Mouse (Mus musculus) liver, embryonic 13.5 days (tissue): ENCODE measurements around the gene Lyrm7. TPM values are rescaled to one million over a fixed set of nuclear protein-coding genes. Genes with fewer than 3 reads are reported as not detected.

Experiments
- ATAC-seq: fragments of 200-750 bp; cut with Nextera tagmentation; 2 replicates; pipeline ENCODE4 v1.8.0; 2017; ENCODE audit warnings: low read depth, mild to moderate bottlenecking, moderate number of reproducible peaks, moderate library complexity
- DNase-seq: peaks from one replicate; pipeline ENCODE4 v3.0.0; 2022
- H3K27ac ChIP-seq: fragments of 300-500 bp; sonication (generic); 2 replicates; pipeline ENCODE4 v1.5.1; 2015; ENCODE audit warnings: moderate library complexity, mild to moderate bottlenecking, inconsistent platforms
- H3K27me3 ChIP-seq: fragments of 300-500 bp; sonication (generic); 2 replicates; pipeline ENCODE4 v1.6.1; 2015; ENCODE audit warnings: mild to moderate bottlenecking, inconsistent platforms
- H3K36me3 ChIP-seq: fragments of 300-500 bp; sonication (generic); 2 replicates; pipeline ENCODE4 v1.6.1; 2015; ENCODE audit warnings: mild to moderate bottlenecking, inconsistent platforms
- H3K4me1 ChIP-seq: fragments of 300-500 bp; sonication (generic); replicated peaks from 2 replicates; pipeline ENCODE4 v1.6.1; 2015; ENCODE audit warnings: inconsistent platforms
- H3K4me2 ChIP-seq: fragments of 300-500 bp; sonication (generic); 2 replicates; pipeline ENCODE4 v1.6.1; 2015; ENCODE audit warnings: inconsistent platforms, mild to moderate bottlenecking, moderate library complexity
- H3K4me3 ChIP-seq: fragments of 300-500 bp; sonication (generic); replicated peaks from 2 replicates; pipeline ENCODE4 v1.5.1; 2015; ENCODE audit warnings: mild to moderate bottlenecking, inconsistent platforms
- H3K9ac ChIP-seq: fragments of 300-500 bp; sonication (generic); 2 replicates; pipeline ENCODE4 v1.6.1; 2015; ENCODE audit warnings: mild to moderate bottlenecking, inconsistent platforms
- H3K9me3 ChIP-seq: fragments of 300-500 bp; sonication (generic); replicated peaks from 2 replicates; pipeline ENCODE4 v1.6.1; 2016; ENCODE audit warnings: inconsistent platforms
- WGBS: fragments of 180-500 bp; shearing (Covaris S2); methylation state at CpG from one replicate; pipeline ENCODE4 v1.1.7; 2015; ENCODE audit not compliant: insufficient replicate concordance; 5-methylcytosine and 5-hydroxymethylcytosine counted together
- polyA plus RNA-seq: library from polyadenylated mRNA; unstranded; fragments of >200 nt; fragmentation: Nextera tagmentation; extraction: Ambion mirVana; gene quantifications from 2 replicates; pipeline ENCODE4 v1.2.1, GENCODE M21; 2015

The Lyrm7 gene
- polyA plus RNA-seq, 1 experiment from 2014 or later: 5.6 TPM

DNA sequence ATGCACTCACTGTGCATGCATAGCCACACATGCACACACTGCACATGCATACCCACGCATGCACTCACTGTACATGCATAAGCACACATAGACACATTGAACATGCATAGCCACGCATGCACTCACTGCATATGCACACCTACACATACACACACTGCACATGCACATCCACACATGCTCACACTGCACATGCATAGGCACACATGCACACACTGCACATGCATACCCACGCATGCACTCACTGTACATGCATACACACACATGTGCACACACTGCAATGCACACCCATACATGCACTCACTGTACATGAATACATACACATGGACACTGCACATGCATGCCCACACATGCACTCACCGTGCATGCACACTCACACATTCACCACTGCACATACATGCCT, 69.3 kb downstream of the Lyrm7 start:
- no peak overlapping the region for H3K9ac ChIP-seq
- WGBS: 81% methylated on average over 4 of the region's 4 CpGs

DNA sequence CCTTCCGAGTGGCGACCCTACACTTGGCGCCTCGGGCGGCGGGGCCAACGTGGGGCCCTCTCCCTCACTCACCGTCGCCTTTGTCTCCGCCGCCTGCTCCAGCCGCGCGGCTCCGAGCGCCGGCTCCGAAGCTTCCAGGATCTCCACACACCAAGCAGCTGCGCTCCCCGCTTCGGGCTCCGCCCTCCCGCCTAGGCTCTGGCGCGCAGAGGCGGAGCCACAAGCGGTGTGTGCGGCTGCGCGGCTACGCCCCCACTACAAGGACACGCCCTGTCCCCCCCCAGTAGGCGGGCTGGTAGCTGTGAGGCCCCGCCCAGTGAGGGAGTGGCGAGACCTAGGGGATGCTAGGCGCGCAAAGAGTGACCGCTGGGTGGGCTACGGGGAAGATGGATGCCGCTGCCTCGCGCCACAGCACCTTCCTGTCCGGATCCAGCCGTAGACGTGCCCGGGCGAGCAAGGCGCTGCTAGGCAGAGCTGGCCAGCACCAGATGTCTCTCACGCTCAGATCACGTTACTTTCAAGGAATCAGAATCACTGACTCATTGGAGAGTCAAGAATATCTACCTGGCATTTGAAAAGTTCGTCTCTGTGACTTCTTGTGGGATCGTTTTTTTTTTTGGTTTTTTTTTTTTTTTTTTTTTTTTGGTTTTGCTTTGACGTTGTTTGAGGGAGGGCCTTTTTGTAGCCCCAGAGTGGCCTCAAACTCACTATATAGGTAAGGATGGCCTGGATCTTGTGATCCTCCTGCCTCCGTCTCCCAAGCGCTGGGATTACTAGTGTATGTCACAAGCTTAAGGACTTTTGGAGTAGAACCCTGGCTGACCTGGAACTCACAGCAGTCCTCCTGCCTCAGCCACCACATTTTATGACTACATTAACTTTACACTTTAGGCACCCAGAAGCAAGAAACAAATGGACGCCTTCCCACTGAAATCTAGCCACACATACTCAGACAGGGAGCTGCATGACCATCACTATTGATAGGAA, 72.9 kb downstream of the Lyrm7 start, which contains the start of gene Cdc42se2:
TSS of gene Cdc42se2 (minus strand) at position 188 of the 987 bp plus-strand sequence.
- H3K27ac ChIP-seq: peak within 1 kb of the TSS; percentile 87
- no peaks in the 10 kb centered on the region for H3K27me3 ChIP-seq
- no peaks in the 10 kb centered on the region for H3K9me3 ChIP-seq
- H3K4me1 ChIP-seq: peaks cover 11% of the 10 kb centered on the region
- 4% methylated on average over 56 of the region's 56 CpGs for WGBS
- ATAC-seq: peak; percentile 99
- peak; percentile 93 for DNase-seq
- no peaks in the 10 kb centered on the region for H3K36me3 ChIP-seq
- peak within 1 kb of the TSS; percentile 99 for H3K4me2 ChIP-seq
- peak within 1 kb of the TSS; percentile 87 for H3K4me3 ChIP-seq
- H3K9ac ChIP-seq: peak within 1 kb of the TSS; percentile 89

More for the DNA sequence above, 69.3 kb downstream of the Lyrm7 start:
- H3K4me3 ChIP-seq: no peak overlapping the region
- H3K27ac ChIP-seq: no peak overlapping the region
- DNase-seq (no peak), ATAC-seq (no peak)
- H3K4me2 ChIP-seq: no peak overlapping the region
- H3K27me3 ChIP-seq: no peaks in the 10 kb centered on the region
- H3K36me3 ChIP-seq: no peaks in the 10 kb centered on the region
- no peaks in the 10 kb centered on the region for H3K9me3 ChIP-seq
- peaks cover 25% of the 10 kb centered on the region for H3K4me1 ChIP-seq

DNA sequence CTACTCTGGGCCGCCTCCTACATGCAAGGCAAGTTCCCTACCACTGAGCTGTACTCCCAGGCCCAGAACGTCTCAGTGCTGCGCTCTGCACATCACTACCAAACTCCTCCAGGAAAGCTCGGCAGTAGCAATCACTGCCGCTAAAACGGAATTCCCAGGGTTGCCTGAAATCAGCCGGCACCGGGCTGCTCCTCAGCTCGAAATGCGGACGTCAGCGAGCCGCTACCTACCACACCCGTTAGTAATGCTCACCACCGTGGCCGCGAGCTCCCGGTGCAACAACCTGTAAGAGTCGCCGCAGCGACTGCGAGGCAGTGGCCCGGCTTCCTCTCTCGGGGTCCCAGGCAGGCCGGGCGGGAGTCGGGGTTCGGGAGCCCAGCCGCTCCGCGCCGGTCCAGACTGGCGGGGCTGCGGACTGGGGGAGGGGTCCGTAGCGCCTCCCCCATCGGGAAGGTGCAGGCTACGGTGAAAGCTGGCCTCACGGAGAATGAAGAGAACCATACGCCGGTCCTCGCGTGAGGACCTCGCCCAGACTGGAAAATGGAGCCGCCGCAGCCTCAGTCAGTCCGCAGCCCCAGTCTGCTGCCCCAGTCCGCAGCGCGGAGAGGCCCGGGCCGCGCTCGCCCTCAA, 73.7 kb downstream of the Lyrm7 start:
- peak overlapping the region; percentile 99 for H3K4me2 ChIP-seq
- H3K36me3 ChIP-seq: no peaks in the 10 kb centered on the region
- H3K27ac ChIP-seq: peak overlapping the region; percentile 87
- H3K4me1 ChIP-seq: peaks cover 15% of the 10 kb centered on the region
- ATAC-seq: peak; percentile 82
- peak overlapping the region; percentile 87 for H3K4me3 ChIP-seq
- H3K9ac ChIP-seq: peak overlapping the region; percentile 89
- no peaks in the 10 kb centered on the region for H3K27me3 ChIP-seq
- WGBS: 1% methylated on average over 54 of the region's 54 CpGs
- no peaks in the 10 kb centered on the region for H3K9me3 ChIP-seq
- peak; percentile 52 for DNase-seq

DNA sequence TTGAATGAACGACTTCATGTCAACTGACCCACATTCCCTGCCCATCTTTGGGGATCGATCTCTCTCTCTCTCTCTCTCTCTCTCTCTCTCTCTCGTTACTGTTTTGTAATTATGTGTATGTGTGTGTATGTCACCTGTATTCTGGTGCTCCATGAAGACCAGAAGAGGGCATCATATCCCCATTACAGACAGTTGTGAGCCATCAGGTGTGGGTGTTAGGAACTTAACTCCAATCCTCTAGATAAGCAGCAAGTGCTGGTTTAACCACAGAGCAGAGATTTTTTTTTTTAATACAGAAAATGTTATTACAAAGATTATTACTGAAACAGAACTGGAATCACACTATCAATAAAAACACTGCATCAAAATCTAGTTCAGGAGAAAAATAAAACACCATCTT, 75.2 kb downstream of the Lyrm7 start:
- no peak for ATAC-seq
- Histone ChIP-seq H3K9ac (no peak overlapping the region), H3K9me3 (no peaks in the 10 kb centered on the region), H3K36me3 (no peaks in the 10 kb centered on the region), H3K4me1 (peaks cover 15% of the 10 kb centered on the region), H3K27me3 (no peaks in the 10 kb centered on the region), H3K4me2 (no peak overlapping the region), H3K4me3 (no peak overlapping the region), H3K27ac (no peak overlapping the region)
- 75% methylated on average over 3 of the region's 3 CpGs for whole genome bisulfite sequencing
- DNase-seq: no peak

DNA sequence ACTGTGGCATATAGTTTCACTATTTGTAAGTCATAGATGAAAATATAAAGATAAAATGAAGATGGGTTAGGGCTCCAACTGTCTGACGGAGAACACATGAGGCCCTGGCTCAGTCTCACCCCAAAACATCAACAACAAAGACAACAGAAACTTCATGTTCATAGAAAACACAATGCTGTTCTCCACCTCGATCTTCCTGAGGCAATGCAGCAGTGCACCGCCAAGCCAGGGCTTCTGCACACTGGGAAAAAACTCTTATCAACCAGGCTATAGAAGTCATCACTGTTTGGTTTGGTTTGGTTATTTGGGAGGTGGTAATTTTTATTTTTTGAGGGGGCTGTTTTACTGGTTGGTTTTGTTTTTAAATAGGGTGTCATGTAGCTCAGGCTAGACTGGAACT, 76.3 kb downstream of the Lyrm7 start:
- DNase-seq (no peak), ATAC-seq (no peak)
- Histone ChIP-seq H3K9me3 (no peaks in the 10 kb centered on the region), H3K4me3 (no peak overlapping the region), H3K36me3 (no peaks in the 10 kb centered on the region), H3K4me1 (peaks cover 19% of the 10 kb centered on the region), H3K27ac (no peak overlapping the region), H3K27me3 (no peaks in the 10 kb centered on the region), H3K9ac (no peak overlapping the region), H3K4me2 (no peak overlapping the region)
- 64% methylated on average over 3 of the region's 3 CpGs for WGBS

DNA sequence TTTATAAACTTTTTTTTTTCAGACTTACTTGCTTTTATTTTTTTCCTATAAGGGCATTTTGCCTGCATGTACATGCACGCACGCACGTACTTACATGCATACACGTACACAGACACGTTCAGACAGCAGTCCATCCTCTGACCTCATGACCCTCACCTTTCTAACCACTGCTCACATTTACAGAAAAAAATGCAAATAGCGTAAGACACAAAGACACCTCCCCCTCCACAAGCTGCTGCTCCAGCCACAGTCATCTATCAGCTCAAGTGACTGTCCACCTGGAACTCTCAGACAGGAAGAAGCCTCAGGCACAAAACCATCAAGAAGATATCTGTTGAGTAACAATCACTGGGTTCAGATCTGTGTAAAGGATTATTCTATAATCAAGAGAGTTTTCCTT, 78.5 kb downstream of the Lyrm7 start:
- ATAC-seq (no peak), DNase-seq (no peak)
- no peaks in the 10 kb centered on the region for H3K27me3 ChIP-seq
- no peak overlapping the region for H3K9ac ChIP-seq
- no peak overlapping the region for H3K4me3 ChIP-seq
- H3K9me3 ChIP-seq: no peaks in the 10 kb centered on the region
- H3K4me2 ChIP-seq: no peak overlapping the region
- no peak overlapping the region for H3K27ac ChIP-seq
- H3K36me3 ChIP-seq: no peaks in the 10 kb centered on the region
- WGBS: 78% methylated on average over 6 of the region's 6 CpGs
- H3K4me1 ChIP-seq: peaks cover 33% of the 10 kb centered on the region

DNA sequence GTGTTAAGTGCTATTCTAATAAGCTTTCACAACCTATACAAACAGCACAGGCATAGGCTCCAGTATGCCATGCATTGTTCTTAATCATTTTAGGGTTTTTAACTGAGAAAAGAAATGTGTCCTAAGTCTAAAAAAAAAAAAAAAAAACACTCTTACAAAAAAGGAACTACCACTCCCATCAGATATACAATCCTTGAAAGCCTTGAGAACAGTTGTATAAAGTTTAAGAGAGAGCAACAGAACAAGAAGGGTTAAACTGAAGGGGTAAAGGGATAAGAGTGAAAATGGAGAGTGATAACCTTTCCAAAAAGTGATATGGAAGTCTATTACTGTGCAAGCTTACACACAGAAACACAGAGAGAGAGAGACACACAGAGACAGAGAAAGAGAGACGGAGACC, 80.8 kb downstream of the Lyrm7 start:
- no peak for ATAC-seq

DNA sequence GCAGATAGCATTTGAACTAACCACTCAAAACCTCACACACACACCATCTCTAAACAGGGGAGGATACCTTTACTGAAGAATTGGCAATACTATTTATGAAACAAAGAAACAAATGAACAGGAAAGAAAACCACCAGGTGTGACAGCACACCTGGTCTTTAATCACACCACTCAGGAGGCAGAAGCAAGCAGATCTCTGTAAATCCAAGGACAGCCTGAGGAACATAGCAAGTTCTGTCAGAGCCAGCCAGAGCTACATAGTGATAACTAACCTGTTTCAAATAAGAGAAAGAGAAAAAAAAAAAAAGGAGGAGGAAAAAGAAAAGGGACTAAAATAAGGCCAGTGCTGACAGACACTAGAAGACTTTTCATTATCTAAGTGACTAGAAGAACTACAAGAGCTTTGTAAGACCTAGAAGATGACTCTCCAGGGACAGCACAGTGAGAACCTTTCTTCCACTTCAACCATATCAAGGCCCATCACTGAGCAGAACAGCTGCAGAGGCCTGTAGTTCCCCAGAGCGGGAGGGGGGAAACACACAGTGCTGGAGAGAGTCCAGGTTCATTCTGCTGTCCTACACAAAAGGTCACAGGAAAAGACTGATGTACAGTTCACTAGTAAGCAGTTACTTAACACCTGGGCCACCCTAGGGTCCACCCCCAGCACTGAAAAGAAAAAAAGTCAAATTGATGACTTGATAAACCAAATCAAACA, 82.4 kb downstream of the Lyrm7 start:
- Histone ChIP-seq H3K27me3 (no peaks in the 10 kb centered on the region), H3K4me2 (no peak overlapping the region), H3K4me1 (peaks cover 56% of the 10 kb centered on the region), H3K4me3 (no peak overlapping the region), H3K36me3 (no peaks in the 10 kb centered on the region), H3K27ac (no peak overlapping the region), H3K9me3 (no peaks in the 10 kb centered on the region), H3K9ac (no peak overlapping the region)
- WGBS: 24% methylated on average over 1 of the region's 1 CpGs
- ATAC-seq (no peak), DNase-seq (no peak)

More for the DNA sequence above, 80.8 kb downstream of the Lyrm7 start:
- Histone ChIP-seq H3K27ac (no peak overlapping the region), H3K4me1 (peaks cover 46% of the 10 kb centered on the region), H3K36me3 (no peaks in the 10 kb centered on the region), H3K27me3 (no peaks in the 10 kb centered on the region), H3K4me3 (no peak overlapping the region), H3K4me2 (no peak overlapping the region), H3K9ac (no peak overlapping the region), H3K9me3 (no peaks in the 10 kb centered on the region)
- 89% methylated on average over 1 of the region's 1 CpGs for WGBS
- no peak for DNase-seq

DNA sequence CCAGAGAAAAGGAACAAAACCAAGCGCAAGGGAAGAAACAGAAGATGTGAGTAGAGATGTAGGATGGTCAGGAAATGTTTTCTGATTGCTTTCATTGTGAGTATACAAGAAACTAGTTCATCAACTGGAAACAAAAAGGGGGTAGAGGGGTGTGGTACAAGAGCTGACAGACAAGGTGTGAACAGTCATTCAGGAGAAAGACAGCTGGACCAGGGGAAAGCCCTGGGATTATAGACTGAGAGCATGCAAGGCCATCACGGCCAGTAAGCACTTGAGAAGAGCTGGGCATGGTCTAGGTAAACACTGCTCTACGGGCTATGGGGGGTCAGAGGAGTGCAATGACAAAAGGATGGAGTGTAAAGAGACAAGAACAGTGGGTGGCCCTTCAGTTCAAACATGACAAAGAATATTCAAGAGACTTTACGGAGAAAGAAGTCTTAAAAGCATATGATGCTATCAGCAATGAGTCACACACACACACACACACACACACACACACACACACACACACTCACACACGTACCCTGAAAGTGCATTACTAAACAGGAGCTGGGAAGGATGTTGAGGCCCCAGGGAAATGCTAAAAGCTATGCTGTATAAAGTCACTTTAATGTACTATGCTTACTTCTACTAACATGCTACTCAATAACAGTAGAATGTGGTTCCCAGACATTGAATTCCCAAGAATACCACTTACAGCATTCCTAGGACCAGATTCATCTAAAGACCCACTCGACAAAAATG, 83.2 kb downstream of the Lyrm7 start:
- Histone ChIP-seq H3K27ac (no peak overlapping the region), H3K9ac (0 out of 2 replicates have a peak overlapping the region, but pooled peaks have one; percentile 2), H3K4me1 (peaks cover 55% of the 10 kb centered on the region), H3K27me3 (no peaks in the 10 kb centered on the region), H3K36me3 (no peaks in the 10 kb centered on the region), H3K9me3 (no peaks in the 10 kb centered on the region), H3K4me2 (no peak overlapping the region), H3K4me3 (no peak overlapping the region)
- 61% methylated on average over 6 of the region's 6 CpGs for WGBS
- ATAC-seq (no peak), DNase-seq (no peak)
